Mouse (Mus musculus) c-Kit-negative CD71-positive TER-119-positive erythroid progenitor cells, embryonic 14.5 days (primary cell): ENCODE data around the gene Chrne.
"Not testable (repeated sequence)": the region's sequence is repeated elsewhere in the genome, so short reads cannot be mapped to it uniquely, and the experiment has no call there.

Experiments used
- DNase-seq: peaks from one replicate; pipeline ENCODE4 v3.0.0-alpha.2; 2013; ENCODE audit warnings: low read depth, low spot score

The Chrne gene

DNA sequence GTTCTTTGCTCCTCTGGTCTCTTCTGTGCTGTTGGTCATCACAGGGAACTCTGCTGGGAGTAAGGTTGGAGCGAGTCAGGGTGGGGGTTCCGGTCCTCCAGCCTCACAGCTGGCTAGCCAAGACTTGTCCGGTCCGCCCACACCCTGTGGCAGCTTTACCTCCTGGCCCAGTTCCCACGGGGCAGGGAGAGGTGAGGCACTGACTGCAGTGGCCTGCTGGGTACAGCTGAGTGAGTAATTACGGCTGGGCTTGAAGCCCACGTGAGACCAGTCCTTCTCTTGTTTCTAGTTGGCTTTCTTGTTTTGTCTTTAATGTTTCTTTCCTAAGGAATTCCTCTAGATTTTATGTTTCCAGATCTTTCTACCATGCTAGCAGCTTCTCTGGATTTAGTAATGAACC lies 33.6 kb downstream of the Chrne start:
- DNase-seq, result no peak

DNA sequence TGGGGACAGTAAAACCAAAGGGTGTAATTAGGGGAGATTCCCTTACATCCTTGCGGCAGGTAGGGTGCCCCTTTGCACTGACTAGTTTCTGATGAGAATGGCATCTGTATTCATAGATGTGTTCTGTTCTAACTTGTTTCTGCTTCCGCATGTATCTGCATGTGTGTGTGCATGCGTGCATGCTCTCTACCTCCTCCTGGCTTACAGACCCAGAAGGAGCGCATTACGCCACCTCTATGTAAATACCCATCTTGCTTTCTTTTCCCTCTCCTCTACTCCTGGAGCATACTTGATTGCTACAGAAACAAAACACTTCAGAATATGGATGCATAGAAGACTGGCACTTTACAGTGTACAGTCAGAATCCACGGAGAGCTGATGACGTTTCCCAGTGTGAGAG lies 35.2 kb downstream of the Chrne start:
- no peak for DNase-seq

DNA sequence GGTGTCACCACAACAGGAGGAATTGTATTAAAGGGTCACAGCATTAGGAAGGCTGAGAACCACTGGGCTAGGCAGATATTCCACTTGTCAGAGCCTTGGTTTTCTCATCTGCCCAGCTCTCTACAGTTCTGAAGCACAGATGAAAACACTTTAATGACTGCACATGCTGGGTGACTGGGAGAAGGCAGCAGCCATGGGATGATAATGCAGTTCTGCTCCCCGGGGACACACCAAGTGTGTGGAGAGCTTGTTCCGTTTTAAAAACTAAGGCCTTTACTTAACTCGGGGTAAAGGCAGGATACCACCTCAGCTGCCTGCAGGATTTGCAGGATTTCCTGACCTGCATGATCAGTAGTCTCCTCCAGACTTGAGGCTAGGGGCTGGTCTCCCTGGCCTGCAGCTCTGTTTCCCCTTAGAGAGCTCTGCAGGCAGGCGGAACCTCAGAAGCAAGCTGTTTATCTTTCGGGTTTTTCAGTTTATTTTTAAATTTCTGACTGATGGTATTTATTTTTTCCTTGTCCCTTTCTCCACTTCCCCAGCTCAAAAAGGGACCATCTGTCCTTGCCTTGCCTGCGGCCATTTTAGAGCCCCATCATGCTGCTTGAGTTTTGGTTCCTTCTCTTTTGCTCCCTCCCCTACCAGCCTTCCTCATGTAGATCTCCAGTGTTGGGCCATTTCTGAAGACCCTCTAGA lies 35.8 kb downstream of the Chrne start:
- DNase-seq, result no peak

- no peak for DNase-seq
These were observed 36.8 kb downstream of the Chrne start for GRCm38 (mm10) chr11:70582196-70582595.

GRCm38 (mm10) chr11:70580921-70581320 lies 38.1 kb downstream of the Chrne start:
- DNase-seq, result no peak

GRCm38 (mm10) chr11:70580358-70580720 lies 38.7 kb downstream of the Chrne start:
- DNase-seq, result no peak

GRCm38 (mm10) chr11:70579710-70580357 lies 39.2 kb downstream of the Chrne start:
- no peak for DNase-seq

GRCm38 (mm10) chr11:70578962-70579361 lies 40.1 kb downstream of the Chrne start:
- no peak for DNase-seq

DNA sequence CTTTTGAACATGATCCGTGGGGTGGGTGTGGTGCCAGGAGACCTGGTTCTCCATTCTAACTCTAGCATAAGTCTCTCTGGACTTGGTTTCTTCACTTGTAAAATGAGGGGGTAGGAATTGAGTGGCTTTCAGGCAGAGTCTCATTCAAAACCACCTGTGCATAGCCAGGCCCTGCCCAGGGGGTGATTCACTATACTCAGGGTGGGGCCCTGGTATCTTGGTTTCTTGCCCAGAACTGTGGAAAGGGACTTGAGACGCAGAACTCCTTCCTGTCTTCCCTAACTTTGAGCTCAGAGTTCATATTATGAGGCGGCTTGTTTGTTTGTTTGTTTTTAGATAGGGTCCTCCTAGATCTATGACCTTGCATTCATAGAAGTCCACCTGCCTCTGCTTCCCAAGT lies 41.8 kb downstream of the Chrne start:
- DNase-seq, result no peak

- no peak for DNase-seq
These were observed 45.1 kb downstream of the Chrne start for GRCm38 (mm10) chr11:70573872-70574271.

GRCm38 (mm10) chr11:70572348-70572902 lies 46.6 kb downstream of the Chrne start:
- no peak for DNase-seq

DNA sequence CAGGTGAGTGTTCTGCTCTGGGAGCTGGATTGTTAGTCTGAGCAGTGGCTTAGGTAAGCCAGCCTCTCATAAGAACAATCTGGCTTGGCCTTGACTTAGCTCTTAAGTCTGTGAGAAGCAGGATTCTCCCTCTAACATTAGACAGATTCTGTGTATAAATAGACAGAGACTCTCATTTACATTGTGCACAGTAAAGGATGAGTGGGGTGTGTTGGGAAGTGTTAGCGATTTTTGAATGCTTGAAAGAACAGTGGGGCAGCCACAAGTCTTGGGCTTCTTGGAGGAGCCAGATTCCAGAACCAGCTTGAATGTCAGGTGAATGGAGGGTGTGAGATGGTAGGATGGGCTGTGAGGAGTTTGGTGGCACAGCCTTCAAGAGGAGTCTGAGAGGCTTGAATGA lies 47.4 kb downstream of the Chrne start:
- no peak for DNase-seq

- not testable (repeated sequence) for DNase-seq
These were observed 48.4 kb downstream of the Chrne start for GRCm38 (mm10) chr11:70570614-70571013.

- DNase-seq, result no peak
These were observed 52.4 kb downstream of the Chrne start for GRCm38 (mm10) chr11:70566586-70566985.
